Mouse (Mus musculus): ENCODE data around the gene Vwa7.
"Not testable (repeated sequence)": the region's sequence is repeated elsewhere in the genome, so short reads cannot be mapped to it uniquely, and the experiment has no call there.

The Vwa7 gene

GRCm38 (mm10) chr17:35021842-35022477, 5.6 kb downstream of the Vwa7 start:
- no peak for DNase-seq (ENCODE audit: low spot score)

- no peak for DNase-seq (ENCODE audit: low spot score)
Measured at GRCm38 (mm10) chr17:35022541-35023060, 6.2 kb downstream of the Vwa7 start.

- DNase-seq (ENCODE audit: low spot score) = no peak
Measured at GRCm38 (mm10) chr17:35023221-35023620, 6.8 kb downstream of the Vwa7 start.

GRCm38 (mm10) chr17:35023756-35024155, 7.4 kb downstream of the Vwa7 start:
- DNase-seq (ENCODE audit: low spot score) = no peak

GRCm38 (mm10) chr17:35024261-35024660, 7.9 kb downstream of the Vwa7 start:
- DNase-seq (ENCODE audit: low spot score) = no peak

- no peak for DNase-seq (ENCODE audit: low spot score)
Measured at GRCm38 (mm10) chr17:35024691-35025488, 8.5 kb downstream of the Vwa7 start.

GRCm38 (mm10) chr17:35026206-35026605, 9.8 kb downstream of the Vwa7 start:
- DNase-seq (ENCODE audit: low spot score) = no peak

- peak; percentile 83 for DNase-seq (ENCODE audit: low spot score)
Measured at GRCm38 (mm10) chr17:35027277-35028068, 11.1 kb downstream of the Vwa7 start, which contains the start of gene Sapcd1. Sapcd1 (minus strand) TSS chr17:35028016.

GRCm38 (mm10) chr17:35028315-35028714, 11.9 kb downstream of the Vwa7 start:
- no peak for DNase-seq (ENCODE audit: low spot score)

- DNase-seq (ENCODE audit: low spot score) = peak; percentile 67
Measured at GRCm38 (mm10) chr17:35029691-35030532, 13.5 kb downstream of the Vwa7 start.

- no peak for DNase-seq (ENCODE audit: low spot score)
Measured at GRCm38 (mm10) chr17:35031272-35031671, 14.9 kb downstream of the Vwa7 start.

GRCm38 (mm10) chr17:35031880-35032279, 15.5 kb downstream of the Vwa7 start:
- no peak for DNase-seq (ENCODE audit: low spot score)

- DNase-seq (ENCODE audit: low spot score) = no peak
Measured at GRCm38 (mm10) chr17:35032323-35032870, 16.0 kb downstream of the Vwa7 start.

GRCm38 (mm10) chr17:35033703-35034102, 17.3 kb downstream of the Vwa7 start:
- DNase-seq (ENCODE audit: low spot score) = not testable (repeated sequence)

- no peak for DNase-seq (ENCODE audit: low spot score)
Measured at GRCm38 (mm10) chr17:35034896-35035295, 18.5 kb downstream of the Vwa7 start.

- DNase-seq (ENCODE audit: low spot score) = no peak
Measured at GRCm38 (mm10) chr17:35039121-35039873, 22.9 kb downstream of the Vwa7 start.

- DNase-seq (ENCODE audit: low spot score) = no peak
Measured at GRCm38 (mm10) chr17:35043794-35044193, 27.4 kb downstream of the Vwa7 start.

GRCm38 (mm10) chr17:35044904-35045806, 28.8 kb downstream of the Vwa7 start:
- no peak for DNase-seq (ENCODE audit: low spot score)

All from retina, embryonic 14.5 days (tissue).